Mouse (Mus musculus) CD4-positive, CD25-positive, alpha-beta regulatory T cell, adult 4 months (primary cell): ENCODE measurements around the gene Tnfrsf18. TPM values are rescaled to one million over a fixed set of nuclear protein-coding genes. Genes with fewer than 3 reads are reported as not detected.

Source experiments
- ATAC-seq: one replicate; pipeline ENCODE4 v1.8.0; 2017
- polyA plus RNA-seq, 2 experiments: library from polyadenylated mRNA; unstranded; fragments of 100-300 nt; shearing (Covaris generic); gene quantifications; one replicate each; pipeline ENCODE4 v1.2.1; 2017

The Tnfrsf18 gene
- polyA plus RNA-seq, 2 experiments from 2014 or later = 745 to 823 TPM

DNA sequence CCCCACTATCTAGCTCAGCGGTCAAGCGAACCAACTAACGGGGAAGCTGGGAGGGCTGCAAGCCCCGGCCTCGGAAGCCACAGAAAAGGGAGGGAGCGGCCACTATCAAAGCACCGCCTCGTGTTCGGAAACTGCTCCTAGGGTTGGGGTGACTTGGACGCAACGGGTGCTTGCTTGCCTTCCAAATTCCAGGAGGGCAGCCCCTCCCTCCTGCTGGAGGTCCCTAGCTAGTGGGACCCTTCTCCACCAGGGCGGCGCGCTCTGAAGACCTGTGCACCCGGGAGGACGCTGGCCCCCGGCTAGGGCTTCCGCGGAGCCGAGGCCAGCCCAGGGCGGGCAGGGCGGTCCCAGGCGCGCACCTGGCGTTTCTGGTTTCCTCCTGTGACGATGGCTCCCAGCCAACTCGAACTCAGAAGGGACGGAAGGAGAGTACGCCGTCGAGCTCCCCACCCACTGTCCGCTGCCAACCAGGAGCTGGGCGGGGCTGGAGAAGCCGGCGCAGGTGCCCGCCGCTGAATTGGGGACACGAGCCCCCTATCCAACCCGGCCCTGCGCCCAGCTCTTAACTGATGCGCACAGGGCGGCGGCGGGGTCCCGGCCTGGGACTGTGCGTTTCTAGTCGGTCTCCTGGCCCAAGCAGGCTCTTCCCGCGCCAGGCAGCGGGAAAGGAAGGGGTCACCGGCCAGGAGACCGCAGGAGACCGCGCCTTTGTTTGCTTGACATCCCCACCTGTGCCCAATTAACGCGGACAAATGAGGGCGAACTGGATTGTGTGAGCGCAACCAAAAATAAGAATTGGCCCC, 51.7 kb downstream of the Tnfrsf18 start:
- ATAC-seq = peak; percentile 91

Other genes with a start within 250 kb of the Tnfrsf18 start
- not detected for gene Tmem88b, start 240.3 kb upstream of the Tnfrsf18 start, polyA plus RNA-seq
- not detected for gene Ankrd65, start 235.7 kb upstream of the Tnfrsf18 start, polyA plus RNA-seq
- gene Mrpl20, start 223.3 kb upstream of the Tnfrsf18 start, polyA plus RNA-seq = 100 to 1,000 TPM; 117 to 130 TPM
- gene Ccnl2, start 213.7 kb upstream of the Tnfrsf18 start, polyA plus RNA-seq = 100 to 1,000 TPM in 1 of 2 experiments, 10 to 100 TPM in 1; 99.1 to 124 TPM
- 100 to 1,000 TPM; 167 to 217 TPM for gene Aurkaip1, start 194.9 kb upstream of the Tnfrsf18 start, polyA plus RNA-seq
- gene Mxra8, start 186.5 kb upstream of the Tnfrsf18 start, polyA plus RNA-seq = 1 to 10 TPM; 2.1 to 2.3 TPM
- gene Dvl1, start 178.8 kb upstream of the Tnfrsf18 start, polyA plus RNA-seq = 1 to 10 TPM; 2.2 to 4.7 TPM
- under 1 TPM; 0.62 to 0.66 TPM for gene Tas1r3, start 162.8 kb upstream of the Tnfrsf18 start, polyA plus RNA-seq
- gene Cptp, start 156.7 kb upstream of the Tnfrsf18 start, polyA plus RNA-seq = 10 to 100 TPM; 17.0 to 20.1 TPM
- gene Ints11, start 156.6 kb upstream of the Tnfrsf18 start, polyA plus RNA-seq = 100 to 1,000 TPM in 1 of 2 experiments, 10 to 100 TPM in 1; 93.4 to 109 TPM
- 10 to 100 TPM; 22.1 to 27.6 TPM for gene Pusl1, start 134.4 kb upstream of the Tnfrsf18 start, polyA plus RNA-seq
- 1 to 10 TPM; 3.2 to 4.1 TPM for gene Acap3, start 134.3 kb upstream of the Tnfrsf18 start, polyA plus RNA-seq
- gene Ube2j2, start 82.3 kb upstream of the Tnfrsf18 start, polyA plus RNA-seq = 10 to 100 TPM; 21.6 to 29.7 TPM
- gene C1qtnf12, start 63.8 kb upstream of the Tnfrsf18 start, polyA plus RNA-seq = 1 to 10 TPM; 7.6 TPM
- 1 to 10 TPM in 1 of 2 experiments, under 1 TPM in 1; 0.92 to 1.3 TPM for gene B3galt6, start 33.5 kb upstream of the Tnfrsf18 start, polyA plus RNA-seq
- 100 to 1,000 TPM; 528 to 589 TPM for gene Sdf4, start 33.3 kb upstream of the Tnfrsf18 start, polyA plus RNA-seq
- gene Tnfrsf4, start 12.3 kb upstream of the Tnfrsf18 start, polyA plus RNA-seq = 1,000 to 10,000 TPM; 1,065 to 1,393 TPM
- under 1 TPM; 0.35 to 0.81 TPM for gene Ttll10, start 33.2 kb downstream of the Tnfrsf18 start, polyA plus RNA-seq
- 10 to 100 TPM; 17.4 to 29.4 TPM for gene 9430015G10Rik, start 83.8 kb downstream of the Tnfrsf18 start, polyA plus RNA-seq
- gene Rnf223, start 104.3 kb downstream of the Tnfrsf18 start, polyA plus RNA-seq = not detected
- gene Agrn, start 171.3 kb downstream of the Tnfrsf18 start, polyA plus RNA-seq = 1 to 10 TPM; 3.6 to 3.9 TPM
- 10 to 100 TPM; 49.3 to 70.2 TPM for gene Isg15, start 174.7 kb downstream of the Tnfrsf18 start, polyA plus RNA-seq
- 10 to 100 TPM in 1 of 2 experiments, 1 to 10 TPM in 1; 8.0 to 10.5 TPM for gene AW011738, start 177.1 kb downstream of the Tnfrsf18 start, polyA plus RNA-seq
- gene Perm1, start 189.7 kb downstream of the Tnfrsf18 start, polyA plus RNA-seq = 1 to 10 TPM in 1 of 2 experiments, under 1 TPM in 1; 0.86 to 1.4 TPM
- gene Plekhn1, start 208.7 kb downstream of the Tnfrsf18 start, polyA plus RNA-seq = 1 to 10 TPM; 8.3 to 9.0 TPM
- gene Noc2l, start 209.8 kb downstream of the Tnfrsf18 start, polyA plus RNA-seq = 10 to 100 TPM; 12.6 to 16.9 TPM
- gene Samd11, start 229.5 kb downstream of the Tnfrsf18 start, polyA plus RNA-seq = 1 to 10 TPM; 2.4 to 4.1 TPM